Mouse (Mus musculus): ENCODE results near the gene 1810009A15Rik. TPM values are rescaled to one million over a fixed set of nuclear protein-coding genes. Genes with fewer than 3 reads are reported as not detected.
A peak's percentile ranks its signal among the peaks of the same experiment; 100 is the strongest.

The 1810009A15Rik gene
- total and polyA plus RNA-seq, 3 experiments: 184 to 189 TPM; not detected in 1

GRCm38 (mm10) chr19:8897865-8898495 lies 9.3 kb downstream of the 1810009A15Rik start, which contains the start of gene Ganab (continued):
- TF ChIP-seq USF2 (IDR thresholded peaks at IDR 0.05; ENCODE audit: borderline replicate concordance in 1 of 2, insufficient read depth in 1 of 2, low read depth in 1 of 2, low read length in 2 of 2) (no peak), MAZ (IDR thresholded peaks at IDR 0.05; ENCODE audit: low read depth, low read length) (0 out of 2 replicates have a peak, but pooled peaks have one; percentile 54), MAFK (IDR thresholded peaks at IDR 0.05; ENCODE audit: borderline replicate concordance, low read depth, low read length) (no peak), POLR2A (IDR thresholded peaks at IDR 0.05; ENCODE audit: control insufficient read depth in 1 of 2, insufficient read depth in 1 of 2, low read depth in 1 of 2, low read length in 2 of 2, poor library complexity in 1 of 2) (peak; percentile 64 to 88), MEF2A (IDR thresholded peaks at IDR 0.05; ENCODE audit: extremely low read depth, insufficient replicate concordance, low read depth, low read length, poor library complexity, severe bottlenecking) (no peak), HCFC1 (IDR thresholded peaks at IDR 0.05; ENCODE audit: low read depth, low read length) (peak; percentile 88), NRF1 (IDR thresholded peaks at IDR 0.05; ENCODE audit: insufficient read depth, low read depth, low read length, poor library complexity, severe bottlenecking) (peak; percentile 31; the same call in 1 of the 2 replicates), ZC3H11A (IDR thresholded peaks at IDR 0.05; ENCODE audit: low read depth, low read length) (no peak), GATA1 (IDR thresholded peaks at IDR 0.05; ENCODE audit: low read depth, low read length) (no peak), RAD21 (IDR thresholded peaks at IDR 0.05; ENCODE audit: low read depth, low read length) (no peak), GABPA (IDR thresholded peaks at IDR 0.05; ENCODE audit: low read depth, low read length) (no peak)

GRCm38 (mm10) chr19:8898576-8898975 lies 9.9 kb downstream of the 1810009A15Rik start:
- H3K27ac ChIP-seq (ENCODE audit: control insufficient read depth, low read depth, low read length): peak overlapping the region; percentile 92
- peak overlapping the region; percentile 75 to 79 for H3K4me3 ChIP-seq (ENCODE audit: control insufficient read depth in 1 of 2, insufficient read depth in 1 of 2, low read depth in 2 of 2, low read length in 2 of 2)
- TF ChIP-seq MAX (IDR thresholded peaks at IDR 0.05; ENCODE audit: low read length) (0 out of 2 replicates have a peak, but pooled peaks have one; percentile 27), UBTF (IDR thresholded peaks at IDR 0.05; ENCODE audit: borderline replicate concordance, insufficient read depth, low read depth, low read length) (no peak), MXI1 (IDR thresholded peaks at IDR 0.05; ENCODE audit: low read depth, low read length) (0 out of 2 replicates have a peak, but pooled peaks have one; percentile 36), TBP (IDR thresholded peaks at IDR 0.05; ENCODE audit: low read depth, low read length) (peak; percentile 42; the same call in 1 of the 2 replicates)
- H3K79me2 ChIP-seq (ENCODE audit: control insufficient read depth, insufficient read depth, low read length, poor library complexity): peaks cover 44% of the 10 kb centered on the region
- peaks cover 5 to 21% of the 10 kb centered on the region in 2 experiments; a peak in 3 of 4 replicates for H3K4me1 ChIP-seq (ENCODE audit: control insufficient read depth in 1 of 2, insufficient read depth in 2 of 2, low read length in 2 of 2)
- peaks cover 2 to 32% of the 10 kb centered on the region in 2 experiments; a peak in 3 of 4 replicates for H3K36me3 ChIP-seq (ENCODE audit: control insufficient read depth in 1 of 2, insufficient read depth in 2 of 2, low read length in 2 of 2)
- H3K27me3 ChIP-seq (ENCODE audit: control insufficient read depth in 1 of 2, insufficient read depth in 2 of 2, low read length in 2 of 2): no peaks in the 10 kb centered on the region
- peak overlapping the region; percentile 96 for H3K9ac ChIP-seq (ENCODE audit: control insufficient read depth, low read depth, low read length, poor library complexity, severe bottlenecking)
- no peaks in the 10 kb centered on the region for H3K9me3 ChIP-seq (replicated peaks; ENCODE audit: insufficient read depth, low read length)
- DNase-seq (ENCODE audit: low read depth, low spot score): peak; percentile 75

DNA sequence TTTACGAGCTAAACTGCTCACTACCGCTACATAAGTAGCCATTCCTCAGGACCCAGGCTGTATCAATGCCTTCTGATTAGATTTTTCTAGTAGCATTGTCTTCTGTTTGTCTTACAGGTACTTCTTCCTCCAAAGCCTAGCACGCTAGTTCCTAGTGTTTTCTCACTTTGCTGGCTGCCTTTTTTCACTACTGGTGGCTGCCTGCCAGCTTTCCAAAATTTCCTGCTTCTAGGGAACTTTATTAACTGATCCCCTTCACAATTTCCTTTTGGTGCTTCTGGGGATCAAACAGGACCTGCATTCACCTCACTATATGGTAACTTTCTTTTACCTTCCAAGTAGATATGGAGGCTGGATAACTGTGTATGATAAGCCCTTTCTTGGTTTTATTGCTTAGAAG lies 10.4 kb downstream of the 1810009A15Rik start:
- Histone ChIP-seq H3K36me3 (ENCODE audit: control insufficient read depth in 1 of 2, insufficient read depth in 2 of 2, low read length in 2 of 2) (peaks cover 2 to 29% of the 10 kb centered on the region in 2 experiments; a peak in 3 of 4 replicates), H3K4me3 (ENCODE audit: control insufficient read depth in 1 of 2, insufficient read depth in 1 of 2, low read depth in 2 of 2, low read length in 2 of 2) (peak overlapping the region; percentile 28 to 79), H3K9me3 (replicated peaks; ENCODE audit: insufficient read depth, low read length) (no peaks in the 10 kb centered on the region), H3K79me2 (ENCODE audit: control insufficient read depth, insufficient read depth, low read length, poor library complexity) (peaks cover 39% of the 10 kb centered on the region), H3K4me1 (ENCODE audit: control insufficient read depth in 1 of 2, insufficient read depth in 2 of 2, low read length in 2 of 2) (peaks cover 4 to 21% of the 10 kb centered on the region in 2 experiments; a peak in 3 of 4 replicates), H3K9ac (ENCODE audit: control insufficient read depth, low read depth, low read length, poor library complexity, severe bottlenecking) (peak overlapping the region; percentile 96), H3K27ac (ENCODE audit: control insufficient read depth, low read depth, low read length) (peak overlapping the region; percentile 46), H3K27me3 (ENCODE audit: control insufficient read depth in 1 of 2, insufficient read depth in 2 of 2, low read length in 2 of 2) (no peaks in the 10 kb centered on the region)
- no peak for TF ChIP-seq EP300 (IDR thresholded peaks at IDR 0.05; ENCODE audit: low read depth in 1 of 2, low read length in 2 of 2)
- TF ChIP-seq CHD2 (IDR thresholded peaks at IDR 0.05; ENCODE audit: low read length): no peak
- 0 out of 2 replicates have a peak, but pooled peaks have one; percentile 19 for TF ChIP-seq MXI1 (IDR thresholded peaks at IDR 0.05; ENCODE audit: low read depth, low read length)
- TF ChIP-seq MAFK (IDR thresholded peaks at IDR 0.05; ENCODE audit: borderline replicate concordance, low read depth, low read length): no peak
- no peak for TF ChIP-seq KAT2A (conservative IDR thresholded peaks at IDR 0.05; ENCODE audit: low read depth, low read length)
- 0 out of 2 replicates have a peak, but pooled peaks have one; percentile 27 for TF ChIP-seq GATA1 (IDR thresholded peaks at IDR 0.05; ENCODE audit: low read depth, low read length)
- no peak for TF ChIP-seq BHLHE40 (IDR thresholded peaks at IDR 0.05; ENCODE audit: borderline replicate concordance, low read depth, low read length)
- TF ChIP-seq RCOR1 (IDR thresholded peaks at IDR 0.05; ENCODE audit: low read depth, low read length): no peak
- no peak for TF ChIP-seq CHD1 (IDR thresholded peaks at IDR 0.05; ENCODE audit: low read depth, low read length)
- DNase-seq (ENCODE audit: low read depth, low spot score): peak; percentile 57
